Mouse (Mus musculus): ENCODE results near the gene Nsf.

Gene Nsf

DNA sequence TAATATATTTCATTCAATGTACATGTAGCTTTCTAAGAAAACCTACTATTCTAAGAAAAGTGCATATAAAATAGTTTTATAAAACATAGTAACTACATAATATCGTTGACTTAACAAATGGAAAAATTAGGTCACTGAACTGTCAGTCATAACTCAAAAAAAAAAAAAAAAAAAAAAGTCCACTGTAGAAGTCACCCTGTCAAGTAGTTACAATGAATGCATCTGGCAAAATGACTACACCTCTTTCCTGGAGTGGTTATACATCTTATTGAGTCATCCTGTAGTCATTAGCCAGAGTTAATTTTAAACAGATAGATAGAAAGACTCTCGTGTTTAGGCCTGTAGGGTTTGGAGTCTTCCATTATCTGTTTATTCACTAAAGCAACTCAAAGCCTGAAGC is 114.9 kb downstream of the Nsf start:
- peak; percentile 38 for DNase-seq (ENCODE audit: low read depth)

DNA sequence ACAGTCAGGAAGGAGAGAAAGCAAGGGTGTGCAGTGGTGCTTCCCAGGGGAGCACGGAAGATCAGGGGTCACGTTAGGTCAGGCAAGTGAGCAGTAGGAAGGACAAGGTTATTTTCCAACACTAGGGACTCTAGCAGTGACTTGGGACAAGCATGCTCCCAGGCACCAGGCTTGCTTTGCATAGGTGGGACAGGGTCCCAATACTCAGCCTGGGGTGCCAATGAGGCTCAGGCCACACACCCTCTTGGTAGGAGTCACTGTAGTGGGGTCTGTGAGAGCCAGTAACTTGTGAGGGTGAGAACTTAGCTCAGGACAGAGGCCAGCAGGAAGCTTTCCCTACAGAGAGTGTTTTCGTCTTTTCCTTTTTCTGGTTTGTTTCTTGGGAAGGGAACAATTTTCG is 121.5 kb downstream of the Nsf start:
- no peak for DNase-seq (ENCODE audit: low read depth)

DNA sequence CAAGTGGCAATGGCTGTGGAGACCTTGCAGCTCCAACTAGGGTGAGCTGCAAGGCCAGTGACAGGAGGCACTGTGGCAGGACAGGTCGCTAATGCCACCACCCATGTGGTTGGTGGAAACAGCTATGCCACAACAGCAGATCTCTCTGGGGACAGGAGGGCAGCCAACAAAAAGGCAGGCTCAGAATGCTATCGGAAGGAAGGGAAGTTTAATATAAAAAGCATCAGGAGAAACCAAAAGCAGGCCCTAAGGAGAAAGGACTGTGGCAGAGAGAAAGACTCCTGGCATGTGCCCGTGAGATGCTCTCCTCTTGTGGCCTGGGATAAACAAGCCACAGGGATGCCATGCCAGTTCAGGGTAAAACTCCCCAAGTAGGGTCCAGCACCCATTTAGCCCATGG is 122.1 kb downstream of the Nsf start:
- DNase-seq (ENCODE audit: low read depth) = no peak

DNA sequence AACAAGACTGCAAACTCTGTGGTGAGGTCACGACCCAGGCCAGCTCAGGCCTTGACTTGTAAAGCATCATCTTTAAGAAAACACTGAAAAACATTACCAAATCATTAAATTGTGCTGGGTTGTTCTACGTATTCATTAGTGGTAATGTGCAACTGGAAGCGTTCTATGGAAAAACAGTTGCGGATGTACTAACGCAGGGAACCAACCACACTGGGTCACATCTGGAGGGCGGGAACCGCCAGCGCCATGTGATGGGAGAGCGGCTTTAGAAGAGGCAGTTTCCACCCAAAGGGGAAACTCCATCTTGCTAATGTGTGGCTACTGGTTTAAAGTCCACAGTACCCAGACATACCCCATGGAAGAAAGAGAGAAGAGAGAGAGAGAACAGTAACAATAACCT is 123.4 kb downstream of the Nsf start:
- DNase-seq (ENCODE audit: low read depth) = no peak

DNA sequence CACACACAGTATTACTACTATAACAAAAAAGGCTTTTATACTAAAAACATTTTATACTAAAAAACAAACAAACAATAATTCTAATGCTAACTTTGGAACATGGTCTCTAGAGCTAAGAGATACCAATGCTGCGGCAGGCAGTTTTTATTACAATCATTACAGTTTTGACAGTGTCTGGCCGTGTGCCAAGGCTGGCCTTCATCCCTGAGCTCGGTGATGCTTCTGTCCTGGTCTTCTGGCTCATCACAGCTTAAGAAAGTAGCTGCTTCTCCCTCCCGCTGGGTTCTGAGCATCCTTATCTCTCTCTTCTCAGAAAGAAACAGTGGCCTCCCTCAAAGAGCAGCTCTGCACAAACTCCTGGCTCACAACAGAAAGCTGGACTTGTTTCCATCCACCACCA is 123.9 kb downstream of the Nsf start:
- no peak for DNase-seq (ENCODE audit: low read depth)

DNA sequence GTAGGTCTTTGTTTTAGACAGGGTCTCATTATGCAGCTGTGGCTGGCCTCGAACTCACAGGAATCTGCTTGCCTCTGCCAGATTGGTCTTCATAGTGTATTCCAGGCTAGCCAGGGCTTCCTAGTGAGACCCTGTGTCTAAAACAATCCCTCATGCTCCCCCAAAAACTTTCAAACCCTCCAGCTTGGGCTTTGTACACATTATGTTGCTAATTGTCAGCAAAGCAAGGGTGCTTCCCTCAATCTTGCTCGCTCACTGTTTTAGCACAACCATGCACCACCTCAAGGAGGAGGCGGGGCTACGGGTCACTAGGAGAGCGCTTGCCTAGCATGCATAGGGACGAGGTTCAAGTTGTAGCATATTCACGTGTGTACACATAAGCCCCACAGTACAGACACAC is 125.0 kb downstream of the Nsf start:
- DNase-seq (ENCODE audit: low read depth) = no peak

DNA sequence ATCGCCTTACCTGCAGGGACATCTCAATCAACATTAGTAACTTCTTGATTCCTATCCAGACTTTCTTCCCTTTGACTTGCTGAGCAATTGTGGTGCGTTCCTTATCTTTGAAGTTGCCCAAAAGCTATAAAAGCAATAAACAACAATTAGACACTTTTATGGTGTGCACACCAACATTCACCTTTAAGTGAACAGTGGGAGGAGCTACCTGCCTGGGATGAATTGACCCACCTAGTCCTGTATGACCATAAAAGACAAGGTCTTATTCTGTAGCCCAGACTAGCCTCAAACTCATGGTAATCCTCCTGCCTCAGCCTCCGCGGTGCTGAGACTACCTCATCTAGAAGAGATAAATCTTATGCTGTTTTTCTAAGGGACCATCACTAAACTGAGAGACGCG is 126.7 kb downstream of the Nsf start:
- DNase-seq (ENCODE audit: low read depth) = no peak

DNA sequence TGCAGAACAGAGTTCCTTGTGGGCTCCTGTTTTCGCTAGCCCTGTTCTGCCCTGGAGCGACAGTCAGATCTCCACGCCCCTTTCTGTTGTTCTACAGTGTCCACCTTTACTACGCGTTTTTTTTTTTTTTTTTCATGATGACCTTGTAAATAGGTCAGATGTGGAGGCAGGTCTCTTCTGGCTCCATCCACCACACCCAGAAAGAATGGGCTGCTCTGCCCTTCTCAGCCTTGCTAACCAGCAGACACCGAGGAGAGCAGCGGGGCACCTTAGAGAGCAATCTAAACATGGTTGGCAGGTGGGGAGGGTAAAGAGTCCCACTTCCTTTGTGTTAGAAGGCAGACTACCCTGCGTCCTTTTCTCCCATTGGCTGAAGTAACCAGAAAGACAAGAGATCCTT is 137.1 kb downstream of the Nsf start:
- DNase-seq (ENCODE audit: low read depth) = no peak

DNA sequence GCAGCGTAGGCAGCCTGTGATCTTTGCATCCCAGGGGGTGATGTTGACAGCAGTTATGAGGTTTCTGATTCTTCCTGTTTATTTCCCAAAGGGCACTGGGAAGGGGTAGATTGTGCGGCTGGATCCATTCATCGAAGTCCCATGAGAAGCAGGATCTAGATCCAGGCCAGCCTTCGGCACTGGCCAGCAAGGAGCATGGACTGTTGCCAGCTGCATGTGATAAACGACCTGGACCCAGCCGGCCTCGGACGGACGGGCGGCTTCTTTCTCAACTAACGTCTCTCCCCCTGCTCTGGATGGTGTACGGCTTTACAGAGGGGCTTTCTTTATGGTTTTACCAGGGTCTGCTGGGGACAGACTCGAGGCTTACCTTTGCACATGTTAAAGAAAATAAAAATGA is 137.9 kb downstream of the Nsf start:
- peak; percentile 21 for DNase-seq (ENCODE audit: low read depth)

DNA sequence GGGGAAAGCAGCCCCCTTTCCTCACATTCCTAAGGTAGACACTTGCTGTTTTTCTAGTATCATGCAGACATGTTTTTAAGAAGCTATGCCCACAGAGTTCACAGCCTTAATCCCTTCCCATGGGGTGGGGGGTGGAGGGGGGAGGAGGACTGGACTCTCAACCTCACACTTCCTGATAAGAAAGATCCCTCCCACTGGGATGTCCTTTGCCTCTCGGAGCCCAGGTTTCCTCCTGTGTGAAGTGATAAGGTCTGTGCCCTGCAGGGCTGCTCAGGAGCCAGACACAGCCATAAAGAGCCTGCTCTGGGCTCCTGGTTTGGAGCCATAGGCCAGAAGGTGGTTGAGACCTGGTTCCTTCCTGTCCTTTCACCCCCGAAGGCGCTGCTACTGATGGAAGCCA is 139.0 kb downstream of the Nsf start:
- DNase-seq (ENCODE audit: low read depth) = no peak

DNA sequence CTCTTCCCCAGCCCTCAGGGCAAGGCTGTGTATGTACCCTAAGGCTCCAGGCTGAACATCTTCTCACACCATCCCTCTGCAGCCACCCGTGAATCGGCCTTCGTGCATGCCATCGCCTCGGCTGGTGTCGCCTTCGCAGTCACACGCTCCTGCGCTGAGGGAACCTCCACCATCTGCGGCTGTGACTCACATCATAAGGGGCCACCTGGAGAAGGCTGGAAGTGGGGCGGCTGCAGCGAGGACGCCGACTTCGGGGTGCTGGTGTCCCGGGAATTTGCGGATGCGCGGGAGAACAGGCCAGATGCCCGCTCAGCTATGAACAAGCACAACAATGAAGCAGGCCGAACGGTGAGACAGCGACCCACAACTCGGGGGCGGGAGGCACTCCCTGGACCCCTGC is 142.6 kb downstream of the Nsf start:
- DNase-seq (ENCODE audit: low read depth) = no peak

DNA sequence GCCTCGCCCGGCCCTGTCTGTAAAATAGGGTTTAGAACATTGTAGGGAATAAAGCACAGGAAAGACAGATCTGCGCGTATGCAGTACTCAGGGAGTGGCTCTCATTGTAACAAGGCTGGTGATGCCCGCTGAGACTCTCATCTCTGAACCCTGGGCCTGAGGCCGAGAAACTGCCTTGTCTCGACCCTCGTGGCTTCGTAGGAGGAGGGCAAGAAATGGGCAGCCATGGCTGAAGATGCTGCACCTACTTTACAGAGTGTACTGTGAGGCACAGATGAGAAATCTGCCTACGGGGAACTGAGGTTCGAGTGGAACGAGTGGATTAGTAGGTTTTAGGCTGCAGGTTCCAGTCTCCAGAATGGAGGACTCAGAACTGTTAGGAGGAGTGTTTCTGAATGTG is 143.2 kb downstream of the Nsf start:
- no peak for DNase-seq (ENCODE audit: low read depth)

DNA sequence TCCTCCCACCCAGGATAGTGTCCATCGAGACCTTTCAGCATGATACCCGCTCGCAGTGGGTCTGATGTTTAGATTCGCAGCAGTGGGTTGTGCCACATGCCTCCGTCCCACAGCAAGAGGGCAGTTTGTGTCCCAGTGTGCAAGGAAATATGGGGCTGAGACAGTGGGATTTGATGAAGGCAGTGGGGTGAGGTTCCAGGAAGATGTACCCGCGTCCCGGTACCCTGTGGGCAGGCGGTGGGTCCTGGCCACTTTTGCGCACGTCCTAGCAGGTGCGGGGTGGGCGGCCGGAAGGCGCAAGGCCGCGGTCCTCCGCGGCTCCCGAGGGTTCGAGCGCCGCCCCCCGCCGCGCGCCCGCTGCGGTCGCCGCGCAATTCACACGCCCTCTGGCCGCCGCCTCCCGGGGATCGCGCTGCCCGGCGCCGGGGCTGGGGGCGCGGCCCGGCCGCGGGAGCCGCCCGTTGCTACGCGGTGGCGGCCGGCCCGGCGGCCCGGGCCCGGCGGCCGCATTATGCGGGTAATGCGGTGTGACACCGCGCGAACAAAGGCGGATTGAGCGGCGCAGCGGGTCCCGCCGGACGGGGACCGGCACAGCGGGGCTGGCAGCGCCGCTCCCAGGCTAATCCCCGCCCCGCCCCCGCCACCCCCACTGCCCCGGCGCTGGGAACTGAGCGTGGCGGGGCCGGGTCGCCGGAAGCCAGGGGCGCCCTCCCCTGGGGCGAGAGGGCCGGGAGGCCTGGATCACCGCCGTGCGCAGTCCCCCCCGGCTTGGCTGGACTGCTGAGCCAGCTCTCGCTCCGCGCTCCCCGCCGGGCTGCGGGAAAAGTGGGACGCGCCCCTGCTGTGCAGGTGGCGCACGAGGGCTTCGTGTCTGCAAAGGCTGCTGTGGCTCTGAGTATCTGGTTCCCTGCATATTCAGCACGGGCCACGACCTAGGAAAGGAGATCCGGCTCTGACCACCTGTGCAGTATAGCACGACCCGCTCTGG is 144.0 kb downstream of the Nsf start:
- DNase-seq (ENCODE audit: low read depth) = no peak

DNA sequence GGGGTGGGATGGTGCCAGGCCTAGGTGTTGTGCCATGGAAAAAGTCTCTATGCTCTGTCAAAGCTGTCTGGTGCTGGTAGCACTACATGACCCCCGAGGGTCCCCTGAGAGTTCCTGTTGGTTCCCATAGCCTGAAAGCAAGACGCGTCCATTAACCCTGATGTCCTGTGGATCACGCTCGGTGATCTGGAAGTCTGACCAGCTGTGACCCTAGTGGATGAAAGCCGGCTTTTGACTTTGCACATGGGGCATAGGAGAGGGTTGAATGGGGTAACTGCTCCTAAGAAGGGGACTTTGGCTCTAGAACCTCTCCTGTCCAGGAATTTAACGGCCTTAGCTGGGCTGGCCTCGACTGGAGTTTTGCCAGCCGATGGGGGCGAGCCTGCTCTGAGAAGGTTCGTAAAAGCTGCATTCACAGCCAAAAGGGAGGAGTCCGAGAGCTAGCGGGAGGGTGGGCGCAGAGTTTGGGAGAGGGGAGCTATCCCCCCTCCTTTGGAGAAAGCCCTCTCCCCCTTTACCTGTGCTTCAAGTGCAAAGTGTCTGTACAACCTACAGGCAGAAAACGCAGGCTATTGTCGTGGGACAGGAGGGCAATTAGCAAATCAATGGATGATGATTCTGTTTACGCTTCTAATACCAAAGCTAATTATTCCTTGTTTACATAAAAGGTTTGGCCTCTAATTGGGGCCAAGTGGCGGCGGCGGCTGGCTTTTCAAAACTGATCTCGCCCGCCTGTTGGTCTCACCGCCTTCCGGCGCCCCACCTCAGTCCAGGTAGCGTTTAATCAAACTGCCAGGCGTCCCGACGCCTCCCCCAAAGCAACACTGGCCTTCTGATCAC is 144.9 kb downstream of the Nsf start:
- DNase-seq (ENCODE audit: low read depth) = no peak

DNA sequence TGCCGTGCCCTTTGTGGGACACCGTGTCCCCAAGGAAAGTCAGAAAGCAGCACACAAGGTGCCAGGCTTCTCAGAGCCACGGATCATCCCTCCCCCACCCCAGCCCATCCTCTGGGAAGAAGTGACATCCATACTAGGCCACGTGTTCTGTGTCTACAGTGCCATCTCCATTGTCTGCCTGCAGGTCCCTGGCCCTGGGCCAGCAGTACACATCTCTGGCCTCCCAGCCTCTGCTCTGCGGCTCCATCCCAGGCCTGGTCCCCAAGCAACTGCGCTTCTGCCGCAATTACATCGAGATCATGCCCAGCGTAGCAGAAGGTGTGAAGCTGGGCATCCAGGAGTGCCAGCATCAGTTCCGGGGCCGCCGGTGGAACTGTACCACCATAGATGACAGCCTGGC is 145.9 kb downstream of the Nsf start:
- no peak for DNase-seq (ENCODE audit: low read depth)

DNA sequence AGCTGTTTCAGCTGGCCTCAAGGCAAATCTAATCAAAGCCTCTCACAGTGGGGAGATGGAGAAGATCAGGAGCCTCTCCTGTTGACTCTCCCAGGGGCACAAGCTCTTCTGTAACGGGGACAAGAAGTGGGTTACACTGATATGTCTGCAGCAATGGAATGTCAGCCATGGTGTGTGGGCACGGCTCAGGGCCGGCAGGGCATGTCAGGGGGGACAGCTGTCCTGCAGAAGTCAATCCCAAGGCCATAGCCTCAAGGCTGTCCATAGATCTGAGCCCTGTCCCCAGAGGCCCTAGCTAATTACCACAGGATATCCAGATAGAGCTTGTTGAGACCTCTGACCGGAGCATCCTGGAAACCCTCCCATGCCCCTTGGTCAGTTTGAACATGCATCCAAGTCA is 149.1 kb downstream of the Nsf start:
- DNase-seq (ENCODE audit: low read depth) = no peak

DNA sequence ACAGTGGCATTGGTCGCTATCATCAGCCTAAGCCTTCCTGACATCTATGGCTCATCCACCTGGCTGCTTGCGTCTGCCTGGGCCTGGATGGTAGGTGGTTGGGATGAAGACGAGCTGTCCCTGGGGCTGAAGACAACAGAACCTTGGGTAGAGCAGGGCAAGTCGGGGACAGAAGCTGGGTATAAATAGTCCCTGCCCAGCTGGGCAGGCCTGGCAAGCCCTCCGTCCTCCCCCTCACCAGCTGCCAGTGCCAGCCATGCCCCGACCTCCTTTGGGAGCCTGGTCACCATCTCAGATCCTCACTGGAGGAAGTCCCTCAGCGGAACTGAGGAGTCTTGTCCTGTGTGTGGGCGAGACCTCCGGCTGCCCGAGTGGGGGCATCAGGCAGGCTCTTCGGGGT is 149.7 kb downstream of the Nsf start:
- no peak for DNase-seq (ENCODE audit: low read depth)

DNA sequence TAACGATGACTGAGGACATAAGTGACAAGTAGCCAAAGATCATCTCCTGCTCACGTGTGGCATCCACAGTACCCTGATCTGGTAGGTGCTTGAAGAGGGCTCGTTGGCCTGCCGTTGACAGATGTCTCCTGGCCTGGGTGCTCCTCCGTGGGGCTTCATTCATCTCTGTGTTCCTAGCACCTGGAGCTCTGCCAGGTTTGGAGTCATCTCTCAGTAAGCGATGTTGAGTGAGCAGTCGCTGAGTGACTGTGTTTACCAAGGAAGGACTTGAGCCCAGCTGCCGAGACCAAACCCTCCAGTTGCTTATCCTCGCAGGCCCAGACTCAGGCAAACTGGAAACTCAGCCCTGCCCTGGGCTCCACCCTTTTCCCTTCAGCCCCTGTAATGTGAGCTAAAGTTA is 152.7 kb downstream of the Nsf start:
- peak; percentile 37 for DNase-seq (ENCODE audit: low read depth)

DNA sequence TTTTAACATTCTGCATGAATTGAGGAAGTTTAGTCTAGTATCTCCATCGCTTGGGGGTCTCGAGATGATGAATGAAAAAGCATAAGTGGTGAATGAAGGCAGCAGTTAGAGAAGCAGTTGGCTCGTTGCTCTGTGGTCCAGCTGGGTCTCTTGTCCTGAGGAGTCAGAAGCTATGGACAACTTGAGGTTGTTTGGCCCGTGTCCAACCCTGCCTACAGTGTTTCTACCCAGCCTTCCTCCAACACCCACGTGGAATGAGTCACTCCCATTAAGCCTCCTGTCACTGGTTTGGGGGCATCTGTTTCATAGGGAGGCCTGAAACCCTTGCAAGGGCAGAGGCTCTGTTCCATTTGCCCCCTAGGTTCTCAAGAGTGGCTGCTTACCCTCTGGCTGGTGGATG is 163.9 kb downstream of the Nsf start:
- peak; percentile 83 for DNase-seq (ENCODE audit: low read depth)

DNA sequence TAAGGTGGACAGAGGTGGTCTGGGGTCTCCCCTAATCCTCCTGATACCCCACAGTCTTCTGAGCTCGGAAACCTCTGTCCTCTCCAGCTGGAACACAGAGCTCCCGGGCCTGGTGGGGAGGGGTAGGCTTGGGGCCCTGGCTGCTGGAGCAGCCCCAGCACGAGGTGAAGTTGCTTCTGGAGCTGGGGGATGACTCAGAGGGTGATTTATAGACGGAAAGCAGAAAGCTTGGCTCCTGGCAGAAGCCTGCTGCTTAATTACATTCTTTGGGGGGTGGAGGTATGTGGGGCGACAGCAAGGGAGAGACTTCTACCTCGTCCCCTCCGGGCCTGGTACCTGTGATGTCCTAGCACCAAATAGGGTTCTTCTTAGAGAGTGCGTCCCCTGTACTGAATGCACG is 173.7 kb downstream of the Nsf start:
- DNase-seq (ENCODE audit: low read depth) = peak; percentile 88

DNA sequence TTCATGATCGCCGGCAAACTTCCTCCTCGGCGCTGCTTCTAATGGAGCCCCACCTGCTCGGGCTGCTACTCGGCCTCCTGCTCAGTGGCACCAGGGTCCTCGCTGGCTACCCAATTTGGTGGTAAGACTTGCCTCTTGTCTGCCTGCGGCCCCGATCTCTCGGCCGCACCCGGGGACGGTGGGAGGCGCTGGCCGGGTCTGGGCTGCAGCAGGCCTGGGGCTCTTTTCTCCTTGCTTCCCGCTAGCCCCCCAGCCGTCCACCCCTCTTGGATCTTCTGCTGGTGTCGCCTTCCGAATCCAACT is 179.7 kb downstream of the Nsf start:
- DNase-seq (ENCODE audit: low read depth) = no peak

DNA sequence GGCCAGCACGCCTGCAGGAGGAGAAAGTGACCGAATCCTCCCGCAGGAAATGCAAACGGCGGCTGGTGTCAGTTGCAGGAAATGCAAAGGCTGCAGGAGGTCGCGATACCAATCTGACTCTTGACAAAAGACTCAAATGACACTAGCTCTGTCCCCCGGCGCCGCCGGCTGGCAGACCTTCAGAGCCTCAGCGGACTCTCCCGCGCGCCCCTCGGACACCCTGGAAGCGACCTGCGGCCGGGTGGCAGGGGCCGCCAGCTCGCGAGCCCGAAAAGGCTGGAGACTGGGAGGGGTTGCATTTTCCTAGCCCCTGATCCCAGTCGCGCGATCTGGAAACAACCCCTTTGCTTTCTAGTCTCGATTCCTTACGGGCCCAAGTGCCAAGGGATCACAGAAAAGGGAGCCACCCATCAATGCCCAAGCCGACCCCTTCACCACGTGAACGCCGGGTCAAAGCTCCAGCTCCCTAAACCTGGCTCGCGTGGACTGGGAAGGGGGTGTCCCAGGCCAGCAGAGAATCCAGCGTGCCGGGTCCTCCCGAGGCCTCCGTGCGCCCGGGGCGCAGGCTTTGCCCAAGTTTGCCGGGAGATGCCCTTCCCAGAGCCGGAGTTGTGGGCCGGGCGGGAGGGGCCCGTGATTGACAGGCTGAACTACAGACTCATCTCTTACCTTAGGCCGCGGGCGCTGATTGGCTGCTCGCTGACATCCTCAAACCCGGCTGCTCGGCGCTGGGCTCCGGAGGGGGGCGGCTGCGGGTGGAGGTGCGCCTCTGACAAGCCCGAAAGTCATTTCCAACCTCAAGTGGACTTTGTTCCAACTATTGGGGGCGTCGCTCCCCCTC is 180.2 kb downstream of the Nsf start, which contains the start of gene Wnt3:
Gene Wnt3 (plus strand): TSS at position 764 of the 841 bp plus-strand sequence.
- no peak for DNase-seq (ENCODE audit: low read depth)
